Mouse (Mus musculus) adrenal gland, postnatal 14 days (tissue): ENCODE results near the gene Sdccag8. TPM values are rescaled to one million over a fixed set of nuclear protein-coding genes. Genes with fewer than 3 reads are reported as not detected.
A peak's percentile ranks its signal among the peaks of the same experiment; 100 is the strongest.
"Not testable (repeated sequence)": the region's sequence is repeated elsewhere in the genome, so short reads cannot be mapped to it uniquely, and the experiment has no call there.

ENCODE experiments used
- DNase-seq: peaks from one replicate; pipeline ENCODE4 v3.0.0; 2021; ENCODE audit warnings: mixed read lengths
- total RNA-seq: library from RNA; stranded (reverse); gene quantifications from 2 replicates; pipeline ENCODE4 v1.2.3, GENCODE M21; 2021

The Sdccag8 gene
- total RNA-seq, 1 experiment from 2014 or later: 6.9 TPM

GRCm38 (mm10) chr1:176827945-176828485 lies 13.6 kb downstream of the Sdccag8 start:
- DNase-seq: no peak

GRCm38 (mm10) chr1:176828666-176829065 lies 14.2 kb downstream of the Sdccag8 start:
- DNase-seq: no peak

GRCm38 (mm10) chr1:176832071-176832470 lies 17.6 kb downstream of the Sdccag8 start:
- DNase-seq: no peak

GRCm38 (mm10) chr1:176832607-176833006 lies 18.1 kb downstream of the Sdccag8 start:
- no peak for DNase-seq

GRCm38 (mm10) chr1:176833257-176833656 lies 18.8 kb downstream of the Sdccag8 start:
- DNase-seq: no peak

- no peak for DNase-seq
Observed at GRCm38 (mm10) chr1:176833948-176834347, 19.5 kb downstream of the Sdccag8 start.

- DNase-seq: no peak
Observed at GRCm38 (mm10) chr1:176834880-176835279, 20.4 kb downstream of the Sdccag8 start.

- DNase-seq: peak; percentile 42
Observed at GRCm38 (mm10) chr1:176835501-176836294, 21.2 kb downstream of the Sdccag8 start.

- DNase-seq: not testable (repeated sequence)
Observed at GRCm38 (mm10) chr1:176836562-176836961, 22.1 kb downstream of the Sdccag8 start.

- no peak for DNase-seq
Observed at GRCm38 (mm10) chr1:176845082-176845977, 30.9 kb downstream of the Sdccag8 start.

GRCm38 (mm10) chr1:176847118-176847859 lies 32.8 kb downstream of the Sdccag8 start:
- no peak for DNase-seq

GRCm38 (mm10) chr1:176848613-176849290 lies 34.3 kb downstream of the Sdccag8 start:
- no peak for DNase-seq

- no peak for DNase-seq
Observed at GRCm38 (mm10) chr1:176849377-176849776, 34.9 kb downstream of the Sdccag8 start.

GRCm38 (mm10) chr1:176851401-176851800 lies 36.9 kb downstream of the Sdccag8 start:
- DNase-seq: peak; percentile 17

GRCm38 (mm10) chr1:176852813-176853590 lies 38.5 kb downstream of the Sdccag8 start:
- no peak for DNase-seq

- DNase-seq: peak; percentile 69
Observed at GRCm38 (mm10) chr1:176861981-176862644, 47.7 kb downstream of the Sdccag8 start.

GRCm38 (mm10) chr1:176870501-176870900 lies 56.0 kb downstream of the Sdccag8 start:
- DNase-seq: no peak

- no peak for DNase-seq
Observed at GRCm38 (mm10) chr1:176871975-176872374, 57.5 kb downstream of the Sdccag8 start.

- DNase-seq: no peak
Observed at GRCm38 (mm10) chr1:176873463-176873862, 59.0 kb downstream of the Sdccag8 start.

- no peak for DNase-seq
Observed at GRCm38 (mm10) chr1:176874155-176874554, 59.7 kb downstream of the Sdccag8 start.
